Mouse (Mus musculus): ENCODE measurements around the gene Hrh1. TPM values are rescaled to one million over a fixed set of nuclear protein-coding genes. Genes with fewer than 3 reads are reported as not detected.
A peak's percentile ranks its signal among the peaks of the same experiment; 100 is the strongest.

Gene Hrh1
- polyA plus RNA-seq, 1 experiment from 2014 or later: 0.32 TPM

GRCm38 (mm10) chr6:114372741-114373140 lies 25.0 kb upstream of the Hrh1 start:
- Histone ChIP-seq H3K9me3 (ENCODE audit: control insufficient read depth, low read length) (no peaks in the 10 kb centered on the region), H3K4me3 (ENCODE audit: low read depth, low read length) (no peak overlapping the region), H3K4me2 (ENCODE audit: low read depth) (no peak overlapping the region), H3K27ac (ENCODE audit: low read depth, low read length) (no peak overlapping the region), H3K9ac (ENCODE audit: low read length) (no peak overlapping the region), H3K27me3 (ENCODE audit: control insufficient read depth, insufficient read depth, low read length) (no peaks in the 10 kb centered on the region), H3K4me1 (ENCODE audit: control insufficient read depth, insufficient read depth, low read length) (no peaks in the 10 kb centered on the region), H3K36me3 (ENCODE audit: control insufficient read depth, insufficient read depth, low read length) (no peaks in the 10 kb centered on the region)
- DNase-seq (ENCODE audit: low spot score): no peak
- 90% methylated on average over 7 of the region's 7 CpGs for WGBS
- no peak for ATAC-seq (ENCODE audit: insufficient read depth, low FRiP score, low TSS enrichment)

- DNase-seq (ENCODE audit: low spot score) (no peak), ATAC-seq (ENCODE audit: insufficient read depth, low FRiP score, low TSS enrichment) (no peak)
- Histone ChIP-seq H3K27ac (ENCODE audit: low read depth, low read length) (no peak overlapping the region), H3K27me3 (ENCODE audit: control insufficient read depth, insufficient read depth, low read length) (no peaks in the 10 kb centered on the region), H3K4me2 (ENCODE audit: low read depth) (no peak overlapping the region), H3K4me3 (ENCODE audit: low read depth, low read length) (no peak overlapping the region), H3K9ac (ENCODE audit: low read length) (no peak overlapping the region), H3K4me1 (ENCODE audit: control insufficient read depth, insufficient read depth, low read length) (no peaks in the 10 kb centered on the region), H3K9me3 (ENCODE audit: control insufficient read depth, low read length) (no peaks in the 10 kb centered on the region), H3K36me3 (ENCODE audit: control insufficient read depth, insufficient read depth, low read length) (no peaks in the 10 kb centered on the region)
- WGBS: 73% methylated on average over 3 of the region's 3 CpGs
Measured at GRCm38 (mm10) chr6:114380872-114381271, 16.9 kb upstream of the Hrh1 start.

- Histone ChIP-seq H3K36me3 (ENCODE audit: control insufficient read depth, insufficient read depth, low read length) (no peaks in the 10 kb centered on the region), H3K9me3 (ENCODE audit: control insufficient read depth, low read length) (no peaks in the 10 kb centered on the region), H3K9ac (ENCODE audit: low read length) (no peak overlapping the region), H3K4me2 (ENCODE audit: low read depth) (no peak overlapping the region), H3K27ac (ENCODE audit: low read depth, low read length) (no peak overlapping the region), H3K4me1 (ENCODE audit: control insufficient read depth, insufficient read depth, low read length) (no peaks in the 10 kb centered on the region), H3K27me3 (ENCODE audit: control insufficient read depth, insufficient read depth, low read length) (no peaks in the 10 kb centered on the region), H3K4me3 (ENCODE audit: low read depth, low read length) (no peak overlapping the region)
- no peak for DNase-seq (ENCODE audit: low spot score)
- ATAC-seq (ENCODE audit: insufficient read depth, low FRiP score, low TSS enrichment): no peak
- WGBS: 62% methylated on average over 6 of the region's 6 CpGs
Measured at GRCm38 (mm10) chr6:114387320-114387719, 10.4 kb upstream of the Hrh1 start.

- DNase-seq (ENCODE audit: low spot score): no peak
- WGBS: 68% methylated on average over 4 of the region's 4 CpGs
- ATAC-seq (ENCODE audit: insufficient read depth, low FRiP score, low TSS enrichment): no peak
- no peak overlapping the region for H3K4me2 ChIP-seq (ENCODE audit: low read depth)
- H3K9me3 ChIP-seq (ENCODE audit: control insufficient read depth, low read length): no peaks in the 10 kb centered on the region
- H3K36me3 ChIP-seq (ENCODE audit: control insufficient read depth, insufficient read depth, low read length): no peaks in the 10 kb centered on the region
- H3K4me3 ChIP-seq (ENCODE audit: low read depth, low read length): no peak overlapping the region
- H3K27me3 ChIP-seq (ENCODE audit: control insufficient read depth, insufficient read depth, low read length): no peaks in the 10 kb centered on the region
- no peak overlapping the region for H3K9ac ChIP-seq (ENCODE audit: low read length)
- H3K4me1 ChIP-seq (ENCODE audit: control insufficient read depth, insufficient read depth, low read length): no peaks in the 10 kb centered on the region
- no peak overlapping the region for H3K27ac ChIP-seq (ENCODE audit: low read depth, low read length)
Measured at GRCm38 (mm10) chr6:114387855-114388254, 9.9 kb upstream of the Hrh1 start.

GRCm38 (mm10) chr6:114390129-114390528 lies 7.6 kb upstream of the Hrh1 start:
- Histone ChIP-seq H3K27me3 (ENCODE audit: control insufficient read depth, insufficient read depth, low read length) (no peaks in the 10 kb centered on the region), H3K9me3 (ENCODE audit: control insufficient read depth, low read length) (no peaks in the 10 kb centered on the region), H3K4me2 (ENCODE audit: low read depth) (no peak overlapping the region), H3K36me3 (ENCODE audit: control insufficient read depth, insufficient read depth, low read length) (no peaks in the 10 kb centered on the region), H3K4me3 (ENCODE audit: low read depth, low read length) (no peak overlapping the region), H3K9ac (ENCODE audit: low read length) (no peak overlapping the region), H3K27ac (ENCODE audit: low read depth, low read length) (no peak overlapping the region), H3K4me1 (ENCODE audit: control insufficient read depth, insufficient read depth, low read length) (no peaks in the 10 kb centered on the region)
- 74% methylated on average over 2 of the region's 2 CpGs for WGBS
- ATAC-seq (ENCODE audit: insufficient read depth, low FRiP score, low TSS enrichment): no peak
- DNase-seq (ENCODE audit: low spot score): no peak

- H3K27me3 ChIP-seq (ENCODE audit: control insufficient read depth, insufficient read depth, low read length): peaks cover 37% of the 10 kb centered on the region
- no peak overlapping the region for H3K4me2 ChIP-seq (ENCODE audit: low read depth)
- H3K9me3 ChIP-seq (ENCODE audit: control insufficient read depth, low read length): no peaks in the 10 kb centered on the region
- ATAC-seq (ENCODE audit: insufficient read depth, low FRiP score, low TSS enrichment) (no peak), DNase-seq (ENCODE audit: low spot score) (no peak)
- no peak overlapping the region for H3K9ac ChIP-seq (ENCODE audit: low read length)
- H3K4me1 ChIP-seq (ENCODE audit: control insufficient read depth, insufficient read depth, low read length): peaks cover 4% of the 10 kb centered on the region; the same call in 1 of the 2 replicates
- H3K36me3 ChIP-seq (ENCODE audit: control insufficient read depth, insufficient read depth, low read length): no peaks in the 10 kb centered on the region
- H3K4me3 ChIP-seq (ENCODE audit: low read depth, low read length): no peak overlapping the region
- no peak overlapping the region for H3K27ac ChIP-seq (ENCODE audit: low read depth, low read length)
- WGBS: 71% methylated on average over 4 of the region's 4 CpGs
Measured at GRCm38 (mm10) chr6:114394982-114395381, 2.8 kb upstream of the Hrh1 start.

- no peak for ATAC-seq (ENCODE audit: insufficient read depth, low FRiP score, low TSS enrichment)
- Histone ChIP-seq H3K9ac (ENCODE audit: low read length) (no peak overlapping the region), H3K27ac (ENCODE audit: low read depth, low read length) (no peak overlapping the region), H3K4me1 (ENCODE audit: control insufficient read depth, insufficient read depth, low read length) (peaks cover 4% of the 10 kb centered on the region; the same call in 1 of the 2 replicates), H3K27me3 (ENCODE audit: control insufficient read depth, insufficient read depth, low read length) (peaks cover 37% of the 10 kb centered on the region), H3K4me3 (ENCODE audit: low read depth, low read length) (no peak overlapping the region), H3K36me3 (ENCODE audit: control insufficient read depth, insufficient read depth, low read length) (no peaks in the 10 kb centered on the region), H3K4me2 (ENCODE audit: low read depth) (no peak overlapping the region), H3K9me3 (ENCODE audit: control insufficient read depth, low read length) (no peaks in the 10 kb centered on the region)
- 63% methylated on average over 4 of the region's 4 CpGs for WGBS
- no peak for DNase-seq (ENCODE audit: low spot score)
Measured at GRCm38 (mm10) chr6:114396605-114397004, 1.1 kb upstream of the Hrh1 start.

GRCm38 (mm10) chr6:114397280-114397679 lies 456 bp upstream of the Hrh1 start:
- Histone ChIP-seq H3K4me2 (ENCODE audit: low read depth) (peak overlapping the region; percentile 93), H3K9me3 (ENCODE audit: control insufficient read depth, low read length) (no peaks in the 10 kb centered on the region), H3K27me3 (ENCODE audit: control insufficient read depth, insufficient read depth, low read length) (peaks cover 37% of the 10 kb centered on the region), H3K9ac (ENCODE audit: low read length) (no peak overlapping the region), H3K27ac (ENCODE audit: low read depth, low read length) (no peak overlapping the region), H3K4me1 (ENCODE audit: control insufficient read depth, insufficient read depth, low read length) (peaks cover 4% of the 10 kb centered on the region; the same call in 1 of the 2 replicates), H3K4me3 (ENCODE audit: low read depth, low read length) (peak overlapping the region; percentile 49), H3K36me3 (ENCODE audit: control insufficient read depth, insufficient read depth, low read length) (no peaks in the 10 kb centered on the region)
- no peak for ATAC-seq (ENCODE audit: insufficient read depth, low FRiP score, low TSS enrichment)
- WGBS: 4% methylated on average over 11 of the region's 11 CpGs
- DNase-seq (ENCODE audit: low spot score): no peak

- no peaks in the 10 kb centered on the region for H3K36me3 ChIP-seq (ENCODE audit: control insufficient read depth, insufficient read depth, low read length)
- no peak overlapping the region for H3K4me3 ChIP-seq (ENCODE audit: low read depth, low read length)
- no peak overlapping the region; the same call in 1 of the 2 replicates for H3K4me2 ChIP-seq (ENCODE audit: low read depth)
- peaks cover 37% of the 10 kb centered on the region for H3K27me3 ChIP-seq (ENCODE audit: control insufficient read depth, insufficient read depth, low read length)
- H3K4me1 ChIP-seq (ENCODE audit: control insufficient read depth, insufficient read depth, low read length): peaks cover 4% of the 10 kb centered on the region; the same call in 1 of the 2 replicates
- H3K9me3 ChIP-seq (ENCODE audit: control insufficient read depth, low read length): no peaks in the 10 kb centered on the region
- no peak overlapping the region for H3K27ac ChIP-seq (ENCODE audit: low read depth, low read length)
- H3K9ac ChIP-seq (ENCODE audit: low read length): no peak overlapping the region
- DNase-seq (ENCODE audit: low spot score) (peak; percentile 63), ATAC-seq (ENCODE audit: insufficient read depth, low FRiP score, low TSS enrichment) (peak; percentile 31; the same call in 1 of the 2 replicates)
- WGBS: 8% methylated on average over 9 of the region's 9 CpGs
Measured at GRCm38 (mm10) chr6:114398626-114399025, 890 bp downstream of the Hrh1 start.
